Mouse (Mus musculus): ENCODE measurements around the gene Cpeb1. TPM values are rescaled to one million over a fixed set of nuclear protein-coding genes. Genes with fewer than 3 reads are reported as not detected.

The Cpeb1 gene
- total RNA-seq, 2 experiments from 2014 or later: 7.0 to 8.4 TPM

GRCm38 (mm10) chr7:81379363-81379762 lies 75.9 kb downstream of the Cpeb1 start:
- DNase-seq: no peak
- intact Hi-C loops (cut with DNase I): no loop called here

GRCm38 (mm10) chr7:81372337-81372920 lies 82.8 kb downstream of the Cpeb1 start:
- DNase-seq: peak; percentile 21 to 34
- intact Hi-C loops (cut with DNase I): no loop called here

- no peak for DNase-seq
- intact Hi-C loops (cut with DNase I): no loop called here
Measured at GRCm38 (mm10) chr7:81371811-81372210, 83.5 kb downstream of the Cpeb1 start.

GRCm38 (mm10) chr7:81369724-81370123 lies 85.5 kb downstream of the Cpeb1 start:
- intact Hi-C loops (cut with DNase I): no loop called here
- DNase-seq: no peak

GRCm38 (mm10) chr7:81367946-81368345 lies 87.3 kb downstream of the Cpeb1 start:
- no peak for DNase-seq
- intact Hi-C loops (cut with DNase I): no loop called here

- DNase-seq: no peak
- intact Hi-C loops (cut with DNase I): no loop called here
Measured at GRCm38 (mm10) chr7:81356975-81357374, 98.3 kb downstream of the Cpeb1 start.

- no peak for DNase-seq
- intact Hi-C loops (cut with DNase I): no loop called here
Measured at GRCm38 (mm10) chr7:81356360-81356759, 98.9 kb downstream of the Cpeb1 start.

GRCm38 (mm10) chr7:81355746-81356145 lies 99.5 kb downstream of the Cpeb1 start:
- no peak for DNase-seq
- intact Hi-C loops (cut with DNase I): no loop called here

- intact Hi-C loops (cut with DNase I): no loop called here
- no peak for DNase-seq
Measured at GRCm38 (mm10) chr7:81351826-81352225, 103.4 kb downstream of the Cpeb1 start.

GRCm38 (mm10) chr7:81348206-81348605 lies 107.1 kb downstream of the Cpeb1 start:
- intact Hi-C loops (cut with DNase I): loop anchor here (5.0 kb wide), 2 partner anchors 174 to 224 kb away; partner anchors contain the start of gene Whamm

GRCm38 (mm10) chr7:81345447-81346170 lies 109.7 kb downstream of the Cpeb1 start:
- no peak for DNase-seq
- intact Hi-C loops (cut with DNase I): loop anchor here (5.0 kb wide), 2 partner anchors 177 to 227 kb away; partner anchors contain the start of gene Whamm

More at GRCm38 (mm10) chr7:81348206-81348605, 107.1 kb downstream of the Cpeb1 start:
- no peak for DNase-seq

GRCm38 (mm10) chr7:81344544-81345446 lies 110.5 kb downstream of the Cpeb1 start, which contains the start of gene Rps17:
Gene Rps17, minus strand, starts transcription at chr7:81345254.
- intact Hi-C loops (cut with DNase I): loop anchor here (5.0 kb wide), 3 partner anchors 178 to 487 kb away; partner anchors contain the start of gene Whamm
- DNase-seq: peak; percentile 100

- DNase-seq: no peak
Measured at GRCm38 (mm10) chr7:81343831-81344230, 111.4 kb downstream of the Cpeb1 start.

GRCm38 (mm10) chr7:81343316-81343715 lies 111.9 kb downstream of the Cpeb1 start:
- intact Hi-C loops (cut with DNase I): loop anchor here (5.0 kb wide), 1 partner anchor 486 kb away; no protein-coding TSS in a partner anchor
- no peak for DNase-seq

More at GRCm38 (mm10) chr7:81343831-81344230, 111.4 kb downstream of the Cpeb1 start:
- intact Hi-C loops (cut with DNase I): loop anchor here (5.0 kb wide), 1 partner anchor 487 kb away; no protein-coding TSS in a partner anchor

GRCm38 (mm10) chr7:81342356-81343094 lies 112.7 kb downstream of the Cpeb1 start:
- no peak for DNase-seq
- intact Hi-C loops (cut with DNase I): loop anchor here (5.0 kb wide), 1 partner anchor 485 kb away; no protein-coding TSS in a partner anchor

- intact Hi-C loops (cut with DNase I): loop anchor here (1.0 to 5.0 kb wide), 3 partner anchors 133 to 484 kb away; no protein-coding TSS in a partner anchor
- peak in 1 of 2 experiments; percentile 45 for DNase-seq
Measured at GRCm38 (mm10) chr7:81341563-81341962, 113.7 kb downstream of the Cpeb1 start.

- intact Hi-C loops (cut with DNase I): loop anchor here (2.0 to 5.0 kb wide), 2 partner anchors 131 to 482 kb away; no protein-coding TSS in a partner anchor
- DNase-seq: peak; percentile 52 to 69
Measured at GRCm38 (mm10) chr7:81339783-81340182, 115.5 kb downstream of the Cpeb1 start.

- DNase-seq: no peak
- intact Hi-C loops (cut with DNase I): no loop called here
Measured at GRCm38 (mm10) chr7:81338522-81338873, 116.8 kb downstream of the Cpeb1 start.

- DNase-seq: no peak
- intact Hi-C loops (cut with DNase I): no loop called here
Measured at GRCm38 (mm10) chr7:81337785-81338521, 117.3 kb downstream of the Cpeb1 start.

All from heart, postnatal 14 days (tissue).